Mouse (Mus musculus) heart, postnatal 0 days (tissue): ENCODE results near the gene Tbrg4.

ENCODE experiments used
- CTCF ChIP-seq: IDR thresholded peaks from 2 replicates; pipeline ENCODE4 v1.5.1; 2016; ENCODE audit warnings: antibody characterized with exemption, control low read depth, low read depth
- EP300 ChIP-seq: IDR thresholded peaks from 2 replicates; pipeline ENCODE4 v1.6.1; 2016; ENCODE audit warnings: antibody characterized with exemption, low read depth

DNA sequence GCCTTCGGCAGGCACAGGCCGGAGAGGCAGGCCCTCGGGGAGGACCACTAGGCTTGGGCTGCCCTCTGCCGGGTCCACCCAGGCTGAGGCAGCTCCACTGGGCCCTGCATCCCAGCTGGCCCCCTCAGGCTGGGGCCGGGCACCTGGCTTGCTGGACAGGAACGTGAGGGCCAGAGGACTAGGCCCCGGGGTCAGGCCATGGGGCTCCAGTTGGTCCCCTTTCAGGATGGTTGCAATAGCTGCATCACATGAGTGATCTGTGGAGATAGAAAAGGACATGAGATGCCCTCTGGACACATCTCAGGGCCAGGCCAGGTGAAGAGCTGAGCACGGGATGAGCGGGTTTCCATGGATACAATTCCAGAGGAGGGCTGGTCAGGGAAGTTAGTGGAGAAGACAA, 23.2 kb downstream of the Tbrg4 start:
- TF ChIP-seq CTCF (no peak), EP300 (no peak)
